Mouse (Mus musculus): ENCODE results near the gene Birc5. TPM values are rescaled to one million over a fixed set of nuclear protein-coding genes. Genes with fewer than 3 reads are reported as not detected.
"Not testable (repeated sequence)": the region's sequence is repeated elsewhere in the genome, so short reads cannot be mapped to it uniquely, and the experiment has no call there.

Gene Birc5
- polyA plus RNA-seq, 1 experiment: 46.1 TPM

DNA sequence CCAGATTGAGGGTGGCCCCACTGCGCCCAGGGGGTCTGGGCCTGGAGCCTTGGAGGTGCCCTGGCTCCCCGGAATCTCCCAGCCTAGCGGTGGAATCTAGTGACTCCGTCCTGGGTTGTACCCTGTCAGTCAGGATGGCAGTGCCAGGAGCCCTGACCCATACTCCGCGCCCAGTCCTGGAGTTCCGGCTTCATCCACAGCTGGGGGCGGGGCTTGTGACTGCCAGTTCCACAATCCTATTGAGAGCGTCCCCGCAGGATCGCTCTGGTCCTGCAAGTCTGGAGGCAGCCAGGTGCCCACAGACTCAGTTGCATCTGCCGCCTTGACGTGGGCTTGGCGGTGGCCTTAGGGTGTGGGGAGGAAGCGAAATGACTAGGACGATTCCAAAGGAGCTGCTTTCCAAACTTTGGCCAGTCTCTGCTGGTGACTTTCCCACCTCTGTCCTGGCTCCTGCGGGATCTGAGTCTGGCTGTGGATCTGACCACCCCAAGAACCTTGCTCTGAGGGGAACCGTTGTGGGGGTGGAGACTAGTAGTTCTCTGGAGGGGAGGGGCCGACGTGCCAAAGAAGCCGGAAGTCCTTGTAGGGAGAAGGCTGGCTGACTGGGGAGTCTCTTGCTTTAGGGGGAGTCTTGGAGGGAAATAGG, 38.5 kb upstream of the Birc5 start:
- Histone ChIP-seq H3K36me3 (ENCODE audit: control insufficient read depth, insufficient read depth, low read length) (no peaks in the 10 kb centered on the region), H3K27me3 (ENCODE audit: control insufficient read depth, insufficient read depth, low read length) (no peaks in the 10 kb centered on the region), H3K27ac (ENCODE audit: control insufficient read depth, insufficient read depth, low read depth, low read length) (0 out of 2 replicates have a peak overlapping the region, but pooled peaks have one; percentile 2), H3K4me1 (ENCODE audit: control insufficient read depth, insufficient read depth, low read length) (peaks cover 18% of the 10 kb centered on the region), H3K4me3 (ENCODE audit: control insufficient read depth, low read depth, low read length) (peak overlapping the region; percentile 86)
- peak; percentile 42; the same call in 1 of the 2 replicates for TF ChIP-seq CTCF (IDR thresholded peaks at IDR 0.05; ENCODE audit: control insufficient read depth, insufficient read depth, insufficient replicate concordance, low read depth, low read length)
- no peak for TF ChIP-seq POLR2A (IDR thresholded peaks at IDR 0.05; ENCODE audit: control insufficient read depth, low read depth, low read length)

GRCm38 (mm10) chr11:117813867-117814266, 35.2 kb upstream of the Birc5 start:
- Histone ChIP-seq H3K27ac (ENCODE audit: control insufficient read depth, insufficient read depth, low read depth, low read length) (no peak overlapping the region), H3K27me3 (ENCODE audit: control insufficient read depth, insufficient read depth, low read length) (no peaks in the 10 kb centered on the region), H3K36me3 (ENCODE audit: control insufficient read depth, insufficient read depth, low read length) (no peaks in the 10 kb centered on the region), H3K4me3 (ENCODE audit: control insufficient read depth, low read depth, low read length) (no peak overlapping the region), H3K4me1 (ENCODE audit: control insufficient read depth, insufficient read depth, low read length) (peaks cover 18% of the 10 kb centered on the region)
- TF ChIP-seq POLR2A (IDR thresholded peaks at IDR 0.05; ENCODE audit: control insufficient read depth, low read depth, low read length): no peak
- no peak for TF ChIP-seq CTCF (IDR thresholded peaks at IDR 0.05; ENCODE audit: control insufficient read depth, insufficient read depth, insufficient replicate concordance, low read depth, low read length)

DNA sequence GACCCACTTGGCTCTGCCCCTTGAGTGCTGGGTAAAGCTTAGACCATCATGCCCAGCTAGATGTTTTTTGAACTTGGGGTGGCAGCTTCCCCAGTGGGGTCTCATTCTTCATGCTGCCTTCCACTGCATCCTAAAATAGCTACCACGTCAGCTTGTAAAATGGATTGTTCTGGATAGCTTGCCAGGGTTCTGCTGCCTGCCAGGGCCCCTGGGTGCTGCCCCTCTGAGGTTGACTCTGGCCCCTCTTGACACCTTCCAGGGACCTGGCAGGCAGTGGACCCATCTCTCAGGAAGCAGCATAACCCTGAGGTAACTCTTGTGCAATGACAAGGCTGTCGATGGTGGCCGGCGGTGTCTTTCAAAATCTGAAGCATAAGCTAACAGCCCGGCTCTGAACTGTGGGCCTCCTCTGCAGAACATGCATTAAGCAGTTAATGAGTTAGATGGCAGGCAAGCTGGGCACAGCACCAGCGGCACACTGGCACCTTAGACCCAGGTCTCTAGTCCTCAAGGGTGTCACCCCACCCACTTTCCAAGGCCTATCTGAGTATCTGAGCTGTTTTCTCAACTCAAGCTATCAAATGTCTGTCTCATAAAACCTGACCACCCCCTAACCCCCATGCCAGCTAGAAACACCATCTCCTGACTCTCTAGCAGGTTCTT, 34.2 kb upstream of the Birc5 start:
- Histone ChIP-seq H3K36me3 (ENCODE audit: control insufficient read depth, insufficient read depth, low read length) (no peaks in the 10 kb centered on the region), H3K4me1 (ENCODE audit: control insufficient read depth, insufficient read depth, low read length) (peaks cover 13% of the 10 kb centered on the region), H3K4me3 (ENCODE audit: control insufficient read depth, low read depth, low read length) (no peak overlapping the region), H3K27ac (ENCODE audit: control insufficient read depth, insufficient read depth, low read depth, low read length) (no peak overlapping the region), H3K27me3 (ENCODE audit: control insufficient read depth, insufficient read depth, low read length) (no peaks in the 10 kb centered on the region)
- no peak for TF ChIP-seq POLR2A (IDR thresholded peaks at IDR 0.05; ENCODE audit: control insufficient read depth, low read depth, low read length)
- TF ChIP-seq CTCF (IDR thresholded peaks at IDR 0.05; ENCODE audit: control insufficient read depth, insufficient read depth, insufficient replicate concordance, low read depth, low read length): no peak

DNA sequence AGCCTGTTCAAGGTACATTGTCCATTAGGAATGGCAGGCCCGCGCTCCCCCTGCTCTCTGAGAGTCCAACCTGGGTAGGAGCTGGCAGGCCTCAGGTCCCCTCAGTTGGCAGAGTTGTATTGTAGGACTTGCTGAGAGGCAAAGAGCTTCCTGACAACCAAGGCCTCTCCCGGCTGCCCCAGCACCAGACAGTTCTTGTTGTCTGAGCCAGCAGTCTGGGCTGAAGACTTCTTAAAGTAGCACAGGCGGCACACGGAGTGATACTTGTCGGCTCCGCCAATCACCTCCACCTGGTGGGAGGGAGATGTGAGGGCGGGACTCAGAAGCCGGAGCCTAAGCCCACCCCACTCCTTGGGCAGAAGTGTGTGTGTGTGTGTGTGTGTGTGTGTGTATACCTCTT, 33.2 kb upstream of the Birc5 start:
- H3K4me3 ChIP-seq (ENCODE audit: control insufficient read depth, low read depth, low read length); H3K4me1 ChIP-seq (ENCODE audit: control insufficient read depth, insufficient read depth, low read length); H3K36me3 ChIP-seq (ENCODE audit: control insufficient read depth, insufficient read depth, low read length); H3K27me3 ChIP-seq (ENCODE audit: control insufficient read depth, insufficient read depth, low read length); H3K27ac ChIP-seq (ENCODE audit: control insufficient read depth, insufficient read depth, low read depth, low read length): not testable (repeated sequence)

- Histone ChIP-seq H3K36me3 (ENCODE audit: control insufficient read depth, insufficient read depth, low read length) (no peaks in the 10 kb centered on the region), H3K4me1 (ENCODE audit: control insufficient read depth, insufficient read depth, low read length) (peaks cover under 1% of the 10 kb centered on the region), H3K27me3 (ENCODE audit: control insufficient read depth, insufficient read depth, low read length) (no peaks in the 10 kb centered on the region), H3K27ac (ENCODE audit: control insufficient read depth, insufficient read depth, low read depth, low read length) (no peak overlapping the region), H3K4me3 (ENCODE audit: control insufficient read depth, low read depth, low read length) (no peak overlapping the region)
- TF ChIP-seq CTCF (IDR thresholded peaks at IDR 0.05; ENCODE audit: control insufficient read depth, insufficient read depth, insufficient replicate concordance, low read depth, low read length) (no peak), POLR2A (IDR thresholded peaks at IDR 0.05; ENCODE audit: control insufficient read depth, low read depth, low read length) (no peak)
Observed at GRCm38 (mm10) chr11:117816389-117816996, 32.6 kb upstream of the Birc5 start.

- H3K4me3 ChIP-seq (ENCODE audit: control insufficient read depth, low read depth, low read length): no peak overlapping the region
- TF ChIP-seq POLR2A (IDR thresholded peaks at IDR 0.05; ENCODE audit: control insufficient read depth, low read depth, low read length): no peak
- no peak for TF ChIP-seq CTCF (IDR thresholded peaks at IDR 0.05; ENCODE audit: control insufficient read depth, insufficient read depth, insufficient replicate concordance, low read depth, low read length)
- no peaks in the 10 kb centered on the region; the same call in 1 of the 2 replicates for H3K4me1 ChIP-seq (ENCODE audit: control insufficient read depth, insufficient read depth, low read length)
- H3K27ac ChIP-seq (ENCODE audit: control insufficient read depth, insufficient read depth, low read depth, low read length): no peak overlapping the region
- H3K36me3 ChIP-seq (ENCODE audit: control insufficient read depth, insufficient read depth, low read length): no peaks in the 10 kb centered on the region
- H3K27me3 ChIP-seq (ENCODE audit: control insufficient read depth, insufficient read depth, low read length): no peaks in the 10 kb centered on the region
Observed at GRCm38 (mm10) chr11:117819095-117819494, 30.0 kb upstream of the Birc5 start.

DNA sequence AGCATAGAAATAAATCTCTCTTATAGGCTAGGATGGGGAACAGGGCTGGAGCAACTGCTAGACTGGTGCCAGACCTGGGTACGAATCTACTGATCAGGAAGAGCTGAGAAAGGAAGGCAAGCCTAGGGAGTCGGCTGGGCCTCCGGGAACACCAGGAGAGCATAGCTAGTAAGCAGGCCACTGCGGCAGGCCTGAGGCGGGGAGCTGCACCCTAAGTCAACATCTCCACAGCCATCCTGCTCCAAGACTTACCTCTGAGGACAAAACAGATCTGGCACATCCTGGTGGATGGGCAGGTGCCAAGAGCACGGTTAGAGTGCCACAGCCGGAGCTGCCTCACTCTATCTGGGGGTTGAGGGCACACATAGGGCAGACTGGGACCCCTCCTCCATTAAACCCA, 28.9 kb upstream of the Birc5 start:
- H3K36me3 ChIP-seq (ENCODE audit: control insufficient read depth, insufficient read depth, low read length): no peaks in the 10 kb centered on the region
- H3K27me3 ChIP-seq (ENCODE audit: control insufficient read depth, insufficient read depth, low read length): no peaks in the 10 kb centered on the region

More for the DNA sequence above, 28.9 kb upstream of the Birc5 start:
- TF ChIP-seq CTCF (IDR thresholded peaks at IDR 0.05; ENCODE audit: control insufficient read depth, insufficient read depth, insufficient replicate concordance, low read depth, low read length): no peak
- H3K4me1 ChIP-seq (ENCODE audit: control insufficient read depth, insufficient read depth, low read length): peaks cover 4% of the 10 kb centered on the region
- no peak overlapping the region for H3K4me3 ChIP-seq (ENCODE audit: control insufficient read depth, low read depth, low read length)
- no peak overlapping the region for H3K27ac ChIP-seq (ENCODE audit: control insufficient read depth, insufficient read depth, low read depth, low read length)

Measured in testis, adult 2 months (tissue).